Mouse (Mus musculus) liver, adult 2 months (tissue): ENCODE measurements around the gene Krt28. TPM values are rescaled to one million over a fixed set of nuclear protein-coding genes. Genes with fewer than 3 reads are reported as not detected.

ENCODE experiments used
- DNase-seq: peaks from one replicate; pipeline ENCODE4 v3.0.0-alpha.2; 2011; ENCODE audit warnings: low read depth, low spot score; ENCODE audit errors: extremely low read depth
- H3K27ac ChIP-seq: fragments of 200-500 bp; replicated peaks from 2 replicates; pipeline ENCODE4 v1.5.1; 2012; ENCODE audit warnings: low read depth, mild to moderate bottlenecking, control low read depth, inconsistent platforms, low read length; ENCODE audit not compliant: insufficient read depth
- H3K27me3 ChIP-seq: fragments of 200-500 bp; 2 replicates; pipeline ENCODE4 v1.6.1; 2012; ENCODE audit warnings: mild to moderate bottlenecking, moderate library complexity, low read length, inconsistent platforms; ENCODE audit not compliant: control insufficient read depth, insufficient read depth
- H3K36me3 ChIP-seq: fragments of 200-500 bp; 2 replicates; pipeline ENCODE4 v1.6.1; 2012; ENCODE audit warnings: low read length, inconsistent platforms; ENCODE audit not compliant: control insufficient read depth, insufficient read depth
- H3K4me1 ChIP-seq: fragments of 200-500 bp; 2 replicates; pipeline ENCODE4 v1.6.1; 2011; ENCODE audit warnings: low read length; ENCODE audit not compliant: control insufficient read depth, insufficient read depth
- H3K4me3 ChIP-seq: fragments of 200-500 bp; 2 replicates; pipeline ENCODE4 v1.5.1; 2011; ENCODE audit warnings: low read depth, mild to moderate bottlenecking, control low read depth, low read length, moderate library complexity; ENCODE audit not compliant: insufficient read depth
- H3K79me2 ChIP-seq: fragments of 200-500 bp; 2 replicates; pipeline ENCODE4 v1.6.1; 2012; ENCODE audit warnings: inconsistent platforms, mild to moderate bottlenecking, low read length, moderate library complexity; ENCODE audit not compliant: control insufficient read depth, insufficient read depth
- H3K9ac ChIP-seq: fragments of 200-500 bp; 2 replicates; pipeline ENCODE4 v1.6.1; 2012; ENCODE audit warnings: low read depth, mild to moderate bottlenecking, control low read depth, inconsistent platforms, low read length
- CTCF ChIP-seq: fragments of 200-500 bp; IDR thresholded peaks from 2 replicates; pipeline ENCODE4 v1.5.1; 2011; ENCODE audit warnings: low read depth, low read length, control low read depth
- POLR2A ChIP-seq: fragments of 200-500 bp; IDR thresholded peaks from 2 replicates; pipeline ENCODE4 v1.6.1; 2011; ENCODE audit warnings: low read length, control low read depth; ENCODE audit not compliant: insufficient read depth; ENCODE audit errors: extremely low read depth
- WGBS: fragments of 180-500 bp; shearing (Covaris S2); methylation state at CpG from one replicate; pipeline ENCODE4 v1.1.7; 2018; 5-methylcytosine and 5-hydroxymethylcytosine counted together
- polyA plus RNA-seq: library from polyadenylated mRNA; depleted of rRNA; stranded (reverse); fragments of >200 nt; gene quantifications from 2 replicates; pipeline ENCODE4 v1.2.3, GENCODE M21; 2012; rRNA removed
- total RNA-seq: library from RNA; depleted of rRNA; stranded (reverse); fragments of >200 nt; gene quantifications from 2 replicates; pipeline ENCODE4 v1.2.3, GENCODE M21; 2014; rRNA removed

Krt28 gene
- total RNA-seq = not detected in 2 replicates
- not detected in 2 replicates for polyA plus RNA-seq

- H3K9ac ChIP-seq = no peak within 1 kb of the TSS
- H3K36me3 ChIP-seq = no peaks in the 10 kb centered on the region
- H3K27ac ChIP-seq = no peak within 1 kb of the TSS
- TF ChIP-seq POLR2A = no peak
- no peak for TF ChIP-seq CTCF
- no peak within 1 kb of the TSS for H3K4me3 ChIP-seq
- H3K27me3 ChIP-seq = 0 out of 2 replicates have a peak, but pooled peaks cover 4% of the 10 kb centered on the region
- DNase-seq = no peak
- H3K79me2 ChIP-seq = no peaks in the 10 kb centered on the region
- 83% methylated on average over 13 of the region's 13 CpGs for WGBS
- H3K4me1 ChIP-seq = no peaks in the 10 kb centered on the region
Observed at GRCm38 (mm10) chr11:99374803-99375202, at the start of gene Krt28. Krt28 (minus strand) TSS chr11:99374903.

- H3K36me3 ChIP-seq = no peaks in the 10 kb centered on the region
- WGBS = 91% methylated on average over 10 of the region's 10 CpGs
- DNase-seq = no peak
- H3K4me1 ChIP-seq = no peaks in the 10 kb centered on the region
- H3K9ac ChIP-seq = no peak within 1 kb of the TSS
- H3K27me3 ChIP-seq = peaks cover 3% of the 10 kb centered on the region
- no peaks in the 10 kb centered on the region for H3K79me2 ChIP-seq
- H3K4me3 ChIP-seq = no peak within 1 kb of the TSS
- TF ChIP-seq POLR2A (no peak), CTCF (no peak)
- H3K27ac ChIP-seq = no peak within 1 kb of the TSS
Observed at GRCm38 (mm10) chr11:99422159-99422558, 47.5 kb upstream of the Krt28 start, which contains the start of gene Krt12. Krt12 (minus strand) TSS chr11:99422259.

- no peak for DNase-seq
- TF ChIP-seq CTCF = no peak
- TF ChIP-seq POLR2A = no peak
- H3K36me3 ChIP-seq = no peaks in the 10 kb centered on the region
- H3K4me3 ChIP-seq = no peak overlapping the region
- 50% methylated on average over 10 of the region's 10 CpGs for WGBS
- no peak overlapping the region for H3K9ac ChIP-seq
- H3K79me2 ChIP-seq = no peaks in the 10 kb centered on the region
- no peak overlapping the region for H3K27ac ChIP-seq
- no peaks in the 10 kb centered on the region for H3K4me1 ChIP-seq
- peaks cover 3% of the 10 kb centered on the region for H3K27me3 ChIP-seq
Observed at GRCm38 (mm10) chr11:99420586-99420985, 45.9 kb upstream of the Krt28 start.

- no peak overlapping the region for H3K4me3 ChIP-seq
- peaks cover 5% of the 10 kb centered on the region for H3K27me3 ChIP-seq
- H3K27ac ChIP-seq = no peak overlapping the region
- no peaks in the 10 kb centered on the region for H3K36me3 ChIP-seq
- no peaks in the 10 kb centered on the region for H3K79me2 ChIP-seq
- 75% methylated on average over 16 of the region's 16 CpGs for WGBS
- H3K4me1 ChIP-seq = no peaks in the 10 kb centered on the region
- TF ChIP-seq POLR2A (no peak), CTCF (no peak)
- no peak overlapping the region for H3K9ac ChIP-seq
- no peak for DNase-seq
Observed at GRCm38 (mm10) chr11:99417819-99418218, 43.1 kb upstream of the Krt28 start.

- no peaks in the 10 kb centered on the region for H3K36me3 ChIP-seq
- no peak overlapping the region for H3K9ac ChIP-seq
- no peak for DNase-seq
- H3K27me3 ChIP-seq = peaks cover 5% of the 10 kb centered on the region
- H3K27ac ChIP-seq = no peak overlapping the region
- TF ChIP-seq CTCF (no peak), POLR2A (no peak)
- no peaks in the 10 kb centered on the region for H3K4me1 ChIP-seq
- WGBS = 84% methylated on average over 13 of the region's 13 CpGs
- H3K79me2 ChIP-seq = no peaks in the 10 kb centered on the region
- no peak overlapping the region for H3K4me3 ChIP-seq
Observed at GRCm38 (mm10) chr11:99416902-99417301, 42.2 kb upstream of the Krt28 start.

DNA sequence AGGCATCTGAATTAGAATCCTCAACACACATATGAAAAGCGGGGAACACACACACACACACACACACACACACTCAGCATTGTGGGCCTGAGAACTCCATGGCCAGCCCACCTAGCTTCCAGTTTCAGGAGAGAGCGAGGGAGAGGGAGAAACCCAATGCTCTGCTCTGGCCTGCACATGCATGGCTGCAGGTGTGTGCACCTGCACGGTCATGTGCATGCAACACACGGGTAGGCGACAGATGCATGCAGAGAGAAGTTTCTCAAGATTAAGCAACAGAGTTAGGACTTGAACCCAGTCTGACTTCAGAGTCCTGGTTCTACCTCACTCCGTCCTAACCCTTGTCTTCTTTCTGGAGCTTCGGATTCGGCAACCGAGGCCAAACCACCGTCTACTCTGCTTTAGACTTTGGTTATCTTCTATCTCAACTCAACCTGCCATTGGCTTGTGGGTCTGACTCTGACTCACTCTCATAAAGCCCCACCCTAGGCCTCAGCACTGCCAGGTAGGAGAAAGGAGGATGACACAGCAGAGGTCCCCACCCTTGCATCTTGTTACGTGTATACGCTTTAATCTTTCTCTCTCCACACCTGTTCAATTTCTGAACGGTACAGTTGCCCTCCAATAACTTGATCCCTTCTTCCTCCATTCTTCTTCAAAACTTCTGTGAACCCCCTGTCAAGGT lies 39.9 kb upstream of the Krt28 start:
- DNase-seq = no peak
- no peak overlapping the region for H3K9ac ChIP-seq
- H3K4me3 ChIP-seq = no peak overlapping the region
- H3K36me3 ChIP-seq = no peaks in the 10 kb centered on the region
- H3K4me1 ChIP-seq = no peaks in the 10 kb centered on the region
- H3K79me2 ChIP-seq = no peaks in the 10 kb centered on the region
- TF ChIP-seq POLR2A (no peak), CTCF (no peak)
- 88% methylated on average over 13 of the region's 13 CpGs for WGBS
- peaks cover 5% of the 10 kb centered on the region for H3K27me3 ChIP-seq
- H3K27ac ChIP-seq = no peak overlapping the region
